Mouse (Mus musculus) lung, postnatal 25 days (tissue): ENCODE measurements around the gene Gabrr1.
"Not testable (repeated sequence)": the region's sequence is repeated elsewhere in the genome, so short reads cannot be mapped to it uniquely, and the experiment has no call there.

Experiments
- DNase-seq: peaks from one replicate; pipeline ENCODE4 v3.0.0; 2022; ENCODE audit warnings: low spot score

The Gabrr1 gene

GRCm38 (mm10) chr4:33132221-33132620, at the start of gene Gabrr1:
TSS of gene Gabrr1 (plus strand) at chr4:33132521.
- DNase-seq: no peak

- no peak for DNase-seq
Observed at GRCm38 (mm10) chr4:33099118-33099694, 33.1 kb upstream of the Gabrr1 start.

- no peak for DNase-seq
Observed at GRCm38 (mm10) chr4:33109720-33110458, 22.4 kb upstream of the Gabrr1 start.

- DNase-seq: no peak
Observed at GRCm38 (mm10) chr4:33110845-33111244, 21.5 kb upstream of the Gabrr1 start.

- DNase-seq: no peak
Observed at GRCm38 (mm10) chr4:33111358-33111757, 21.0 kb upstream of the Gabrr1 start.

- DNase-seq: not testable (repeated sequence)
Observed at GRCm38 (mm10) chr4:33112866-33113265, 19.5 kb upstream of the Gabrr1 start.

GRCm38 (mm10) chr4:33119118-33119517, 13.2 kb upstream of the Gabrr1 start:
- peak; percentile 77 for DNase-seq

- peak; percentile 32 for DNase-seq
Observed at GRCm38 (mm10) chr4:33124493-33124892, 7.8 kb upstream of the Gabrr1 start.

- no peak for DNase-seq
Observed at GRCm38 (mm10) chr4:33125409-33126084, 6.8 kb upstream of the Gabrr1 start.

GRCm38 (mm10) chr4:33146679-33147291, 14.5 kb downstream of the Gabrr1 start:
- no peak for DNase-seq

GRCm38 (mm10) chr4:33147825-33148224, 15.5 kb downstream of the Gabrr1 start:
- peak; percentile 28 for DNase-seq

GRCm38 (mm10) chr4:33149150-33149549, 16.8 kb downstream of the Gabrr1 start:
- DNase-seq: no peak

GRCm38 (mm10) chr4:33152087-33153038, 20.0 kb downstream of the Gabrr1 start:
- DNase-seq: no peak

- DNase-seq: no peak
Observed at GRCm38 (mm10) chr4:33183477-33183876, 51.2 kb downstream of the Gabrr1 start.

- DNase-seq: peak; percentile 10
Observed at GRCm38 (mm10) chr4:33188164-33188563, 55.8 kb downstream of the Gabrr1 start.

- DNase-seq: peak; percentile 79
Observed at GRCm38 (mm10) chr4:33188781-33189734, 56.7 kb downstream of the Gabrr1 start.

- DNase-seq: no peak
Observed at GRCm38 (mm10) chr4:33189735-33190036, 57.4 kb downstream of the Gabrr1 start, which contains the start of gene Pm20d2. TSS of gene Pm20d2 (minus strand) at chr4:33189737.

GRCm38 (mm10) chr4:33198117-33198516, 65.8 kb downstream of the Gabrr1 start:
- DNase-seq: no peak

- peak; percentile 22 for DNase-seq
Observed at GRCm38 (mm10) chr4:33204682-33205081, 72.4 kb downstream of the Gabrr1 start.

- DNase-seq: no peak
Observed at GRCm38 (mm10) chr4:33207551-33207950, 75.2 kb downstream of the Gabrr1 start.
